Mouse (Mus musculus) kidney, postnatal 0 days (tissue): ENCODE measurements at regions not wholly inside any gene's neighbourhood (a gene's known extent, or its start where the extent isn't known, plus 50 kb on each side); places are given as distances from the start of the nearest gene placed in this dataset.
A peak's percentile ranks its signal among the peaks of the same experiment; 100 is the strongest.

ENCODE experiments used
- ATAC-seq: fragments of 200-750 bp; cut with Nextera tagmentation; replicated peaks from 2 replicates; pipeline ENCODE4 v1.8.0; 2017; ENCODE audit warnings: low read depth, moderate number of reproducible peaks, moderate TSS enrichment, moderate library complexity; ENCODE audit not compliant: low FRiP score
- DNase-seq: peaks from one replicate; pipeline ENCODE4 v3.0.0-alpha.2; 2016; ENCODE audit warnings: low spot score
- H3K27ac ChIP-seq: fragments of 300-500 bp; sonication (generic); 2 replicates; pipeline ENCODE4 v1.5.1; 2014; ENCODE audit warnings: mild to moderate bottlenecking
- H3K27me3 ChIP-seq: fragments of 300-500 bp; sonication (generic); 2 replicates; pipeline ENCODE4 v1.6.1; 2014; ENCODE audit warnings: low read length, mixed read lengths; ENCODE audit not compliant: insufficient read depth
- H3K36me3 ChIP-seq: fragments of 300-500 bp; sonication (generic); 2 replicates; pipeline ENCODE4 v1.6.1; 2014; ENCODE audit warnings: low read length, mixed read lengths; ENCODE audit not compliant: insufficient read depth
- H3K4me1 ChIP-seq: fragments of 300-500 bp; sonication (generic); replicated peaks from 2 replicates; pipeline ENCODE4 v1.6.1; 2014; ENCODE audit warnings: antibody characterized with exemption, low read length, mixed read lengths; ENCODE audit not compliant: insufficient read depth
- H3K4me2 ChIP-seq: fragments of 300-500 bp; sonication (generic); 2 replicates; pipeline ENCODE4 v1.6.1; 2014; ENCODE audit warnings: mild to moderate bottlenecking, low read length, moderate library complexity, mixed read lengths
- H3K4me3 ChIP-seq: fragments of 300-500 bp; sonication (generic); replicated peaks from 2 replicates; pipeline ENCODE4 v1.5.1; 2014; ENCODE audit warnings: low read depth, low read length
- H3K9ac ChIP-seq: fragments of 300-500 bp; sonication (generic); 2 replicates; pipeline ENCODE4 v1.6.1; 2014; ENCODE audit warnings: low read depth, low read length
- H3K9me3 ChIP-seq: fragments of 300-500 bp; sonication (generic); replicated peaks from 2 replicates; pipeline ENCODE4 v1.6.1; 2016; ENCODE audit warnings: low read length, inconsistent platforms, mixed read lengths
- CTCF ChIP-seq: IDR thresholded peaks from 2 replicates; pipeline ENCODE4 v1.5.1; 2016; ENCODE audit warnings: antibody characterized with exemption, low read depth, mild to moderate bottlenecking, moderate library complexity
- WGBS: fragments of 180-500 bp; shearing (Covaris S2); extraction: QIAGEN DNeasy Blood & Tissue Kit; methylation state at CpG from one replicate; pipeline ENCODE4 v1.1.7; 2014; 5-methylcytosine and 5-hydroxymethylcytosine counted together

DNA sequence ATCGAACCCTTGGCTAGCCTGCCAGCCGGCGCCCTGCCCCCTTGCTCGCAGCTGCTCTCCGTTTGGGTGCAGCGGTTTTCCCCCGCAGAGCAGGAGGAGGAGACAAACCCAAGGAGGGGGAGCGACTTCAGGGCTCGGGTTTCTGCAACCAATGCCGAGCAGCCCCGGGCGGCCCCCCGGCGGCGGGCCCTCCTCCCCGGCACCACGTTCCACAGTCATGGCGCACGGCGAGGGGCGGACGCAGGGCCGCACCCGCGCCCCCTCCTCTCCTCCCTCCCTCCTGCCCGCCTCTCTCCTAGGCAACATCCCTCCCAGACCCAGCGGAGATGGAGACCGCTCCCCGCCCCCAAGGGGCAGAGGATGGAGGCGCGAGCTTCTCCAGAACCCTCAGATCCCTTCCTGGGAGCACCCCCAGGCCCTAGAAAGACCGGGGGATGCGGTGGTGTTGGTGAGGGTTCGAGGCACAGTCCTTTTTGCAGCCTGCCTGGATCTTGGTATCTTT, 129.4 kb upstream of the Ubr2 start:
- H3K4me1 ChIP-seq = peaks cover 18% of the 10 kb centered on the region
- peak overlapping the region; percentile 82 for H3K4me2 ChIP-seq
- no peaks in the 10 kb centered on the region for H3K27me3 ChIP-seq
- WGBS = 0% methylated on average over 11 of the region's 34 CpGs
- ATAC-seq (peak; percentile 95), DNase-seq (peak; percentile 98)
- no peaks in the 10 kb centered on the region for H3K36me3 ChIP-seq
- peak overlapping the region; percentile 74 for H3K9ac ChIP-seq
- H3K9me3 ChIP-seq = no peaks in the 10 kb centered on the region
- H3K27ac ChIP-seq = peak overlapping the region; percentile 98
- H3K4me3 ChIP-seq = peak overlapping the region; percentile 74
- TF ChIP-seq CTCF = no peak; the same call in 1 of the 2 replicates

DNA sequence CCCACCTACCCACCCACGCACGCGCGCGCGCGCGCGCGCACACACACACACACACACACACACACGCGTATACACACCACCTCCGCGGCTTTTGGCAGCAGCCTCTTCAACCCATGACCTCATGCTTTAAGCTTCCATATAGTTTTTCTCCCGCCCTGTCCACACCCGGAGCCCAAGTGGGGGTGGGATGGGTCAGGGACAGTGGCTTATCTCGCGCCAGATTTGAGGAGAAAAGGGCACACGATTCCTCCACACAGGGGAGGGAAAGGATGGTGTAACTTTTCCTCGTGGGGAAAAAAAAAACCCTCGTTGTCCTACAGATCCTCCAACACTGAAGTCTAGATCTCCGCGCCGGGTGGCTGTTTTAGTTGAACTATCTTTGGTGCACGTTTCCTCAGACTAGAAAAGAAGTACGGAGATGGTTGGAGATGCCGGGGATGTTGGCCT, 128.8 kb upstream of the Ubr2 start:
- Histone ChIP-seq H3K9me3 (no peaks in the 10 kb centered on the region), H3K36me3 (no peaks in the 10 kb centered on the region), H3K4me3 (peak overlapping the region; percentile 74), H3K27ac (peak overlapping the region; percentile 38), H3K4me1 (peaks cover 13% of the 10 kb centered on the region), H3K4me2 (peak overlapping the region; percentile 82), H3K27me3 (no peaks in the 10 kb centered on the region), H3K9ac (0 out of 2 replicates have a peak overlapping the region, but pooled peaks have one; percentile 40)
- no peak for ATAC-seq
- no peak for TF ChIP-seq CTCF
- 1% methylated on average over 27 of the region's 27 CpGs for WGBS
- peak; percentile 54 for DNase-seq

DNA sequence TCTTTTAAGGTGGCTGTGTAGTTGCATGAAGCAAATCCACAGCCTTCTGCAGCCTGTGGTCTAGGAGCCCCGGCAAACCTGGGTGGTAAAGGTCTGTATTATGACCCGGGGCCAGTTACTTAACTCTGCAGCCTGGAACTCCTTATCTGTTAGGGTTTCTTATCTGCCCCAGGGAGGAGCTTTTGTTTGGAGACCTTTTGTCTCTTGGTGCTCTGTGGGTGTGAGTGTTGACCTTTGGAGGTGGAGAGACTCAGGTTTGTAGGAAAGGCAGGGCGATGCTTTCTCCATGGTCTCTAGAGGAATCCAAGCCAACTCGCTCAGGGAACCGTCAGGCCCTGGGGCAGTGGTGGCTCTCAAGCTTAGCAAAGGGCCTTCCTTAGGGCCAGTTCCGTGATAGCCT, 127.8 kb upstream of the Ubr2 start:
- H3K4me3 ChIP-seq = no peak overlapping the region
- H3K36me3 ChIP-seq = no peaks in the 10 kb centered on the region
- peaks cover 7% of the 10 kb centered on the region; the same call in 1 of the 2 replicates for H3K4me1 ChIP-seq
- no peaks in the 10 kb centered on the region for H3K9me3 ChIP-seq
- H3K27me3 ChIP-seq = no peaks in the 10 kb centered on the region
- ATAC-seq (no peak), DNase-seq (no peak)
- H3K27ac ChIP-seq = no peak overlapping the region
- 69% methylated on average over 6 of the region's 6 CpGs for WGBS
- H3K4me2 ChIP-seq = no peak overlapping the region
- no peak for TF ChIP-seq CTCF
- no peak overlapping the region for H3K9ac ChIP-seq

DNA sequence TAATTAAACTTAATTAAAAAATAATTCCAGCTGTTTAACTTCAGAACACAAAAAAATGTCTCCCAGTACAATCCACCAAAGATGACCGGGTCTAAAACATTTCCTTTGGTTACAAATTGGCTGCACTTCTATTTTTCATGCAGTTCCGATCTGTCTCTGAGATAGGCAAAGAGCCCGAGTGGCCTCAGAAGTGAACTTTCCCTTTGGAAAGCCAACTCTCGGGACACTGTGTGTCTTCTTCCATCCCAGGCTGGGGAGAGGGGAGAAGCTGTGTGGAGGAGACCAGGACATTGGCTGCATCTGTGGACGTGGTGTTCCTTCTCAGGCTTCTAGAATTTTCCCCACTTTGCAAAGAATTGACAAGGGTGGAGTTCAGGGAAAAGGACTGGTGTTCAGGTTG, 125.0 kb upstream of the Ubr2 start:
- H3K4me2 ChIP-seq = no peak overlapping the region
- no peak for ATAC-seq
- H3K4me1 ChIP-seq = 0 out of 2 replicates have a peak, but pooled peaks cover 3% of the 10 kb centered on the region
- DNase-seq = no peak
- H3K4me3 ChIP-seq = no peak overlapping the region
- no peaks in the 10 kb centered on the region for H3K9me3 ChIP-seq
- H3K9ac ChIP-seq = no peak overlapping the region
- WGBS = 59% methylated on average over 5 of the region's 5 CpGs
- H3K36me3 ChIP-seq = no peaks in the 10 kb centered on the region
- H3K27ac ChIP-seq = no peak overlapping the region
- no peaks in the 10 kb centered on the region for H3K27me3 ChIP-seq
- no peak for TF ChIP-seq CTCF

DNA sequence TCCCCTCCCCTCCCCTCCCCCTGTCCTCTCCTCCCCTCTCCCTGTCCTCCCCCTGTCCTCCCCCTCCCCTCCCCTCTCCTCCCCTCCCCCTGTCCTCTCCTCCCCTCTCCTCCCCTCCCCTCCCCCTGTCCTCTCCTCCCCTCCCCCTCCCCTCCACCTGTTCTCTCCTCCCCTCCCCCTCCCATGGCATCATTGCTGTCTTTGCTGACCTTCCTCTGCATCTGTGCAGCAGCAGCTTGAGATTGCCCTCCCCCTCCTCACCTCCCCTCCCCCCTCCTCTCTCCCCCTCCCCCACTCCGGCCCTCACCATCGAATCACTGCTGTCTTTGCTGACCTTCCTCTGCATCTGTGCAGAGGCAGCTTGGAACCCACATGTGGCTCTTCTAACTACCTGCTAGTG, 123.4 kb upstream of the Ubr2 start:
- Histone ChIP-seq H3K27ac (no peak overlapping the region), H3K9ac (no peak overlapping the region), H3K4me2 (no peak overlapping the region), H3K9me3 (no peaks in the 10 kb centered on the region), H3K36me3 (no peaks in the 10 kb centered on the region), H3K4me1 (0 out of 2 replicates have a peak, but pooled peaks cover 3% of the 10 kb centered on the region), H3K4me3 (no peak overlapping the region), H3K27me3 (no peaks in the 10 kb centered on the region)
- ATAC-seq = no peak
- DNase-seq = no peak
- 42% methylated on average over 2 of the region's 2 CpGs for WGBS
- TF ChIP-seq CTCF = no peak

DNA sequence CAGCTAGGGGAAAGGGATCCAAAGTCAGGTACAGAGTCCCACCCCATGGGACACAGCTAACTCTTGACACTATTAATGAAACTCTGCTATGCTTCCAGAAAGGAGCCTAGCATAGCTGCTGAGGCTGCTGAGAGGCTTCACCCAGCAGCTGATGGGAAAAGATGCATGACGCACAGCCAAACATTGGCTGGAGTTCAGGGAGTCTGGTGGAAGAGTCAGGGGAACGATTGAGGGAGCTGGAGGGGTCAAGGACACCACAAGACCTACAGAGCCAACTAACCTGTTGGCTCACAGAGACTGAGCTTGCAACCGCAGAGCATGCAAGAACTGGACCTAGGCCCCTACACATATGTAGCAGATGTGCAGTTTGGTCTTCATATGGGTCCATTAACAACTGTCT, 117.2 kb upstream of the Ubr2 start:
- H3K27ac ChIP-seq = no peak overlapping the region
- no peak overlapping the region for H3K9ac ChIP-seq
- no peak overlapping the region for H3K4me3 ChIP-seq
- H3K36me3 ChIP-seq = no peaks in the 10 kb centered on the region
- no peaks in the 10 kb centered on the region for H3K27me3 ChIP-seq
- DNase-seq (no peak), ATAC-seq (no peak)
- H3K9me3 ChIP-seq = no peaks in the 10 kb centered on the region
- H3K4me1 ChIP-seq = no peaks in the 10 kb centered on the region
- no peak for TF ChIP-seq CTCF
- 78% methylated on average over 3 of the region's 3 CpGs for WGBS
- no peak overlapping the region for H3K4me2 ChIP-seq

DNA sequence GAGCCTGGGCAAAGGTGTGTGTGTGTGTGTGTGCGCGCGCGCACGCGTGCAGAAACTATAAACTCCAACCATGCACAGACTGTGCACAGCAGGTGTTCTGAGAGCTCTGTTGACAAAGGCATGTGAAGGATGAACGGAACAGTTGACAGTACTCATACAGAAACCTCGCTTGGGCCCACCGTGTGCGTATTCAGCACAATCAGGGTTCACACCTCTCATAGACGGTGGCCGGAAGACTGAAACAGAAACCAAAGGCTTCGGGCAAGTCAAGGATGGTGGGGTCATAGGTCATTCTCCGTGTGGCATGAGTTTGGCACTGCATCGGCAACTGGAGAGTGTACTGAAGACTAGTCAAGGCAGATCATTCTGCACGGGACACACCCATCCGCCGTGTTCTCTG, 113.2 kb upstream of the Ubr2 start:
- ATAC-seq (no peak), DNase-seq (no peak)
- Histone ChIP-seq H3K27ac (no peak overlapping the region), H3K9me3 (no peaks in the 10 kb centered on the region), H3K4me1 (no peaks in the 10 kb centered on the region), H3K4me2 (no peak overlapping the region), H3K9ac (no peak overlapping the region), H3K36me3 (no peaks in the 10 kb centered on the region), H3K27me3 (no peaks in the 10 kb centered on the region), H3K4me3 (no peak overlapping the region)
- 93% methylated on average over 18 of the region's 18 CpGs for WGBS
- no peak for TF ChIP-seq CTCF
